Mouse (Mus musculus) midbrain, embryonic 14.5 days (tissue): Measurements from ENCODE around the gene Sirt6. TPM values are rescaled to one million over a fixed set of nuclear protein-coding genes. Genes with fewer than 3 reads are reported as not detected.

Experiments
- ATAC-seq: fragments of 200-750 bp; cut with Nextera tagmentation; 2 replicates; pipeline ENCODE4 v1.8.0; 2017; ENCODE audit warnings: moderate number of reproducible peaks, moderate library complexity; ENCODE audit not compliant: low FRiP score, low TSS enrichment
- DNase-seq: peaks from one replicate; pipeline ENCODE4 v3.0.0-alpha.2; 2015
- H3K27ac ChIP-seq: fragments of 300-500 bp; sonication (generic); replicated peaks from 2 replicates; pipeline ENCODE4 v1.5.1; 2014; ENCODE audit warnings: mild to moderate bottlenecking, low read depth, low read length, moderate library complexity
- H3K27me3 ChIP-seq: fragments of 300-500 bp; sonication (generic); 2 replicates; pipeline ENCODE4 v1.6.1; 2014; ENCODE audit warnings: low read length, control low read depth, mixed read lengths; ENCODE audit not compliant: control insufficient read depth, insufficient read depth
- H3K36me3 ChIP-seq: fragments of 300-500 bp; sonication (generic); 2 replicates; pipeline ENCODE4 v1.6.1; 2014; ENCODE audit warnings: low read length, control low read depth; ENCODE audit not compliant: control insufficient read depth, insufficient read depth
- H3K4me1 ChIP-seq: fragments of 300-500 bp; sonication (generic); 2 replicates; pipeline ENCODE4 v1.6.1; 2014; ENCODE audit warnings: mild to moderate bottlenecking, antibody characterized with exemption, low read length, control low read depth; ENCODE audit not compliant: control insufficient read depth, insufficient read depth
- H3K4me2 ChIP-seq: fragments of 300-500 bp; sonication (generic); 2 replicates; pipeline ENCODE4 v1.6.1; 2014; ENCODE audit warnings: mild to moderate bottlenecking, low read length, moderate library complexity
- H3K4me3 ChIP-seq: fragments of 300-500 bp; sonication (generic); replicated peaks from 2 replicates; pipeline ENCODE4 v1.5.1; 2014; ENCODE audit warnings: low read depth, low read length
- H3K9ac ChIP-seq: fragments of 300-500 bp; sonication (generic); replicated peaks from 2 replicates; pipeline ENCODE4 v1.6.1; 2014; ENCODE audit warnings: mild to moderate bottlenecking, low read length, moderate library complexity
- H3K9me3 ChIP-seq: fragments of 300-500 bp; sonication (generic); 2 replicates; pipeline ENCODE4 v1.6.1; 2016; ENCODE audit warnings: low read length, control low read depth, mixed read lengths; ENCODE audit not compliant: control insufficient read depth
- WGBS: fragments of 180-500 bp; shearing (Covaris S2); extraction: QIAGEN DNeasy Blood & Tissue Kit; methylation state at CpG from one replicate; pipeline ENCODE4 v1.1.7; 2014; 5-methylcytosine and 5-hydroxymethylcytosine counted together
- polyA plus RNA-seq: library from polyadenylated mRNA; unstranded; fragments of >200 nt; fragmentation: Nextera tagmentation; extraction: Ambion mirVana; gene quantifications from 2 replicates; pipeline ENCODE4 v1.2.1, GENCODE M21; 2014

The Sirt6 gene
- polyA plus RNA-seq, 1 experiment from 2014 or later: 47.7 TPM

DNA sequence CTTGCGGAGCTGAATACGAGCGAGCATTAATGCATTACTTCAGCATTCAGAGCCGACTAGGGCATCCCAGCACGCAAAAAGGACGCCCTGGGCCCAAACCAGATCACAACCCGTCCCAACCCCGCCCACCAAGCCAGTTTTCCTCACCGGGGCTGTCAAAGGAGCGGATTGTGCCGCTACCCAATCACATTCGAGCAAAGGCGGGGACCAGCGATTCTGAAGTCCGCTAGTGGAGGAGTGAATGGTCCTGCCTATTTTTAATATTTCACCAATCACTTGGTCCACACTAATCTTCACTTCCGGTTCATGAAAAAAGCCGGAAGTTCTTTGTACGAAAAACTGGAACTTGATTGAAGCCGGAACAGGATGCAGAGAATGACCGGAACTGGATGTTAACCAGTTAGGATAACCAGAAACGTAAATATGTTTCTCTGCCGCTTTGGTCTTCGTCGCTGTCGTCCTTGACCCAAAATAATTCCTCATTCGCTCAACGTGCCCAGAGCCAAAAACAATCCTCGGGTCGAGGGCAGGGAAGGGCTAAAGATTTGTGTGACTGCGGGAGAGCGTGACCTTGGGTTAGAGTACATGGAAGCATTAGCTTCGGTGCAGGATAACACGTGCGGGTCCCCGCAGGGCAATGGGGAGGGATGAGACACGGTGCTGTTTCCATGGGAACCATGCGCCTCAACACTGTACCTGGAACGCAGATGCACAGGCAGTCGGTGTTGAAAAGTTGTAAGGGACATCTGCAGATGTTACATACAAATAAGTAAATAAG is 21.4 kb downstream of the Sirt6 start, which contains the start of gene BC025920:
Gene BC025920, plus strand, starts transcription at position 297 of the 778 bp plus-strand sequence.
- under 1% methylated on average over 39 of the region's 39 CpGs for WGBS
- no peaks in the 10 kb centered on the region for H3K9me3 ChIP-seq
- H3K27me3 ChIP-seq: peaks cover 6% of the 10 kb centered on the region; the same call in 1 of the 2 replicates
- peak within 1 kb of the TSS; percentile 92 for H3K27ac ChIP-seq
- DNase-seq (peak; percentile 97), ATAC-seq (peak; percentile 89)
- H3K4me3 ChIP-seq: peak within 1 kb of the TSS; percentile 49
- no peaks in the 10 kb centered on the region for H3K36me3 ChIP-seq
- peaks cover 23% of the 10 kb centered on the region for H3K4me1 ChIP-seq
- peak within 1 kb of the TSS; percentile 54 for H3K9ac ChIP-seq
- H3K4me2 ChIP-seq: peak within 1 kb of the TSS; percentile 85

DNA sequence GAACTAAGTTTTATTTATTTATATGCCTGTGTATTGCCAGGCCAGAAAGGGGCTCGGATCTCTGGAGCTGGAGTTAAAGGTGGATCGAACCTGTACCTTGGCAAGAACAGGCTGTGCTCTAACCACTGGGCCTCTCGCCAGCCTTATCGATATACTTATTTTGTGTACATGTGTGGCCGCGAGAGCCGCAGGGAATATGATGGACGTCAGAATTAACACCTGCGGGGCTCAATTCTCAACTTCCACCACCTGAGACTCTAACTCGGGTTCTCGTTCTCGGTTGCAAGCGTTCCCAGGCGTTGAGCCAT is 22.0 kb downstream of the Sirt6 start:
- peaks cover 27% of the 10 kb centered on the region for H3K4me1 ChIP-seq
- ATAC-seq: peak; percentile 4; the same call in 1 of the 2 replicates
- peak overlapping the region; percentile 53 for H3K9ac ChIP-seq
- no peaks in the 10 kb centered on the region for H3K36me3 ChIP-seq
- H3K27ac ChIP-seq: peak overlapping the region; percentile 92
- peak overlapping the region; percentile 49 for H3K4me3 ChIP-seq
- 3% methylated on average over 14 of the region's 14 CpGs for WGBS
- no peak for DNase-seq
- peaks cover 6% of the 10 kb centered on the region; the same call in 1 of the 2 replicates for H3K27me3 ChIP-seq
- H3K9me3 ChIP-seq: no peaks in the 10 kb centered on the region
- H3K4me2 ChIP-seq: peak overlapping the region; percentile 71

DNA sequence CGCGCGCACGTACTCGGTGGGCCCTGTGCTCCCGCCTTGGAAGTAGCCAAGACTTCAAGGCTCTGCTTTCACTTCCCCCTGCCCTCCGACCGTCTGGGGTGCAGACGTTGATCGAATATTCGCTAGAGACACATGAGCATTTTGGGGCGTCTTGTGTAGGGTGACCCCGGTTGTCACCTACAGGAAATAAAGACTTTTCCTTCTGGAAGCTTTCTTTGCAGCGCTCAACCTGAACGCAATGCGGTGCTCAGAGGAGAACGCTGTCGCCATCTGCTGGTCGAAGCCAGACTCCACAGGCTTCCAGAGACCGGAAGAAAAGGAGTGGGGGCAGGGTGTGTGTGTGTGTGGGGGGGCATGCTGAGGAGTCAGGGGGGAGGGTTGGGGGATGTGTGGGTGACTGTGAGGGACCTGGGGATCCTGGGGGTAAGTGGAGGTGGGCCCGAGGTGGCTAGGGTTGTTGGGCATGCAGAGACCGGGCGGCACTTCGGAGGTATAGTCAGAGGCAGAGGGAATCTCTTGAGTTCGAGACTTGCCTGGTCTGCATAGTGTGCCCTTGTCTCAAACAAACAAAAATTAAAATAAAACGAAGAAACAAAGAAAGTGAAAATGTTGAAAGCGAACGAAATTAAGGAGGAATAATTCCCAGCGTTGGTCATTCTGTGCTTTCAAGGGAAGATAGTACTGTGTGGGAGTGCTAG is 22.5 kb downstream of the Sirt6 start:
- DNase-seq: peak; percentile 96
- ATAC-seq: peak; percentile 19
- Histone ChIP-seq H3K4me2 (peak overlapping the region; percentile 71), H3K4me3 (peak overlapping the region; percentile 49), H3K9me3 (no peaks in the 10 kb centered on the region), H3K4me1 (peaks cover 28% of the 10 kb centered on the region), H3K36me3 (no peaks in the 10 kb centered on the region), H3K27me3 (peaks cover 6% of the 10 kb centered on the region; the same call in 1 of the 2 replicates), H3K9ac (peak overlapping the region; percentile 53), H3K27ac (peak overlapping the region; percentile 92)
- 20% methylated on average over 29 of the region's 29 CpGs for WGBS

DNA sequence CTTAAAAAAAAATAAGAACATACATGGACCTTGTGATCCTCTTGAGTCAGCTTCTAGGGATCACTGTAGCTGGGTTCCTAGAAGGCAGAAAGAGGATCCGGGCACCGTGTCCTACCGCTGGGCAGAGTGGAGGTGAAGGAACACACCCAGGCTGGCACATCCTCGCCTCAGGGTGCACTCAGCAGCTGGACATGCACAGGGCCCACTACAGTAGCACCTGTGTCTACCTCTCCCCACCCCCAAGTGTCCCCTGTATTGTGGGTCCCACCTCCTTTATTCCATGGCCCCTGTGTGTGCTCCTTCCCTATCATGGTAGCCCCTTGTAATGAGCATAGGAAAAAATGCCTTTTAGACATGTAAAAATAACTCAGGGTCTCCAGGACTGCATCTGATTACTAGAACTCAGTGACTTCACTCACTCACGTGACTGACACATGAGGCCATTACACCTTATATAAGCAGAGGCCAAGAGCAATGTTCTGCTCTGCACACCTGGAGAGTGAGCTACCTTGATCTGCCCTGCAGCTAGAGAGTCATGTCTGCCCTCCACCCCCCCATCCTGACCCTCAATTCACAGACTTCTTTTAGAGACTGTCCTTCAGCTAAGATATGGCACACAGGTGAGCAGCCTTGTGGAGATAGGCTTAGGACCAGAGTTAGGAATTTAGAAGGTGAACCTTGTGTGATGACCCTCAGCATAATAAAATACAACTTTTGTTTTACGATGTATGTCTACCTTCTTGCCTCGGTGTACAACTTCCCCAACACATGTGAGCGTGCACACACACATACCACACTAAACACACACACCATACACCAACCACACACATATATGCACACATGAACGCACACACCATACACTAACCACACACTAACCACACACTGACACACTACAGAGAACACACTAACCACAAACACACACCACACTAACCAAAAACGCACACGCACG is 23.3 kb downstream of the Sirt6 start:
- DNase-seq: no peak
- Histone ChIP-seq H3K9me3 (no peaks in the 10 kb centered on the region), H3K27me3 (peaks cover 6% of the 10 kb centered on the region; the same call in 1 of the 2 replicates), H3K27ac (no peak overlapping the region), H3K4me3 (no peak overlapping the region), H3K4me1 (peaks cover 28% of the 10 kb centered on the region), H3K4me2 (peak overlapping the region; percentile 71), H3K36me3 (no peaks in the 10 kb centered on the region), H3K9ac (no peak overlapping the region)
- no peak for ATAC-seq
- 78% methylated on average over 12 of the region's 12 CpGs for WGBS

DNA sequence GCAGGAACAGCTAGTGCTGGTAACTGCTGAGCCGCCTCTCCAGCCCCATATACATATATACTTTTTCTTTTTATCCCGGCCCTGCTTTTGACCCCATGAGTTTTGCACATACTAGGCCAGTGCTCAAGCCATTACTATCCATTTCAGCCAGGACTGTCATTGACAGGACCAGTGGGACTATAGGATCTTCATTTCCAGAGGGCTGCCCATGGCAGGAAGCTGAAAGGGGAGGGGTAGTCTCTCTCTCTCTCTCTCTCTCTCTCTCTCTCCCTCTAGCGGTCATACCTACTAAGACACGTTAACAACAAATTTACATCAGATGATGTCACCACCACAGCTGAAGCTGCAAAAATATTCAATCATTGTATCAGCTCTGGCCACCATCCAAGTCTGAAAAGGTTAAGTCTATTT is 24.9 kb downstream of the Sirt6 start:
- ATAC-seq: no peak
- no peaks in the 10 kb centered on the region for H3K36me3 ChIP-seq
- H3K4me3 ChIP-seq: no peak overlapping the region
- peaks cover 6% of the 10 kb centered on the region; the same call in 1 of the 2 replicates for H3K27me3 ChIP-seq
- H3K4me2 ChIP-seq: no peak overlapping the region
- H3K9ac ChIP-seq: no peak overlapping the region
- H3K27ac ChIP-seq: 0 out of 2 replicates have a peak overlapping the region, but pooled peaks have one; percentile 6
- DNase-seq: peak; percentile 83
- WGBS: 21% methylated on average over 4 of the region's 4 CpGs
- no peaks in the 10 kb centered on the region for H3K9me3 ChIP-seq
- peaks cover 28% of the 10 kb centered on the region for H3K4me1 ChIP-seq

DNA sequence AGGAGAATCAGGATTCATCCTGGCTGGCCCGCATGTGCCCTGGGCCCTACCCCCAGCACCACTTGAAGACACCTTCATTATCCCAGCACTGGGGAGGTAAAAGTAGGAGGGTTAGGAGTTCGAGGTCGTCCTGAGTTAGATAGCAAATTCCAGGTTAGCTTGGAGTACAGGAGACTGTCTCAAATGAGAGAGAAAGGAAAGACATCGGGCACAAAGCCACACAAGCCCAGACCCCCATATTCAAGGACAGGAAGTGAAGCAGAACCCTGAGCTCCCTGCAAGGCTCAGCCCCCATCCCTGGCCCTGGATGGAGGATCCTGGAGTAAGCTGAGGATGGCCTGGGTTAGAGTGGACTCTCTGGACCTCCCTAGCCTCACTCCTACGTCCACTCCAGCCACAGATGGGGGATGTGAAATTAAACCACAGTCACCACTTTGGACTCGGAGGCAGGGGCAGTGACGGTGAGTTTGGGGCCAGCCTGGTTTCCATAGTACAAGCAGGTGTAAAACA is 26.1 kb downstream of the Sirt6 start:
- DNase-seq (no peak), ATAC-seq (no peak)
- Histone ChIP-seq H3K4me1 (peaks cover 33% of the 10 kb centered on the region), H3K4me2 (peak overlapping the region; percentile 54), H3K36me3 (no peaks in the 10 kb centered on the region), H3K4me3 (no peak overlapping the region), H3K9ac (no peak overlapping the region), H3K9me3 (no peaks in the 10 kb centered on the region), H3K27ac (no peak overlapping the region), H3K27me3 (peaks cover 10% of the 10 kb centered on the region; the same call in 1 of the 2 replicates)
- WGBS: 12% methylated on average over 7 of the region's 7 CpGs

DNA sequence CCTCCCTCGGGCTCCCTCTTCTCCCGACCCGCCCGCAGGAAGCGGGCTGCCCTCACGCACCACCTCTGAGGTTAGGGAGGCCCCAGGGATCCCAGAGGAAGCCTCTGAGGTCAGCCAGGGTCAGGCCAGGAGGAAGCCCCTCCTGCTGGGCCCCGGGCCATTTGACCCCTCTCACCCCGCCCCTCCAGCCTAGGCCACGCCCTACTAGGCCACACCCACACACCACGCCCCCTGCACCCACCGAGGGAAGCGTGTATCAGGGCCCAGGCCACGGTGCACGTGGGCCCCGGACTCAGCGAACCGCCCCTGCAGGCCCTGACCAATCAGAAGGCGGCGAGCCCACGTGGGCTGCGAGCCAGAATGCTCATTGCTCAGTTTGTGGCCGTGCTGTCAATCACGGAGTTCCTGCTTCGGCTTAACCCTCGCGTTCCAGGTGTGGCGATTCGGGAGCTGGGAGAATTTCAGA is 26.8 kb downstream of the Sirt6 start, which contains the start of gene Tle6:
Gene Tle6, minus strand, starts transcription at position 336 of the 466 bp plus-strand sequence.
- H3K4me1 ChIP-seq: peaks cover 39% of the 10 kb centered on the region
- 0 out of 2 replicates have a peak within 1 kb of the TSS, but pooled peaks have one; percentile 8 for H3K4me3 ChIP-seq
- peak; percentile 99 for DNase-seq
- peak within 1 kb of the TSS; percentile 54 for H3K4me2 ChIP-seq
- H3K9me3 ChIP-seq: no peaks in the 10 kb centered on the region
- H3K9ac ChIP-seq: no peak within 1 kb of the TSS
- no peaks in the 10 kb centered on the region for H3K36me3 ChIP-seq
- H3K27me3 ChIP-seq: peaks cover 10% of the 10 kb centered on the region; the same call in 1 of the 2 replicates
- WGBS: under 1% methylated on average over 28 of the region's 28 CpGs
- ATAC-seq: peak; percentile 82
- H3K27ac ChIP-seq: no peak within 1 kb of the TSS

DNA sequence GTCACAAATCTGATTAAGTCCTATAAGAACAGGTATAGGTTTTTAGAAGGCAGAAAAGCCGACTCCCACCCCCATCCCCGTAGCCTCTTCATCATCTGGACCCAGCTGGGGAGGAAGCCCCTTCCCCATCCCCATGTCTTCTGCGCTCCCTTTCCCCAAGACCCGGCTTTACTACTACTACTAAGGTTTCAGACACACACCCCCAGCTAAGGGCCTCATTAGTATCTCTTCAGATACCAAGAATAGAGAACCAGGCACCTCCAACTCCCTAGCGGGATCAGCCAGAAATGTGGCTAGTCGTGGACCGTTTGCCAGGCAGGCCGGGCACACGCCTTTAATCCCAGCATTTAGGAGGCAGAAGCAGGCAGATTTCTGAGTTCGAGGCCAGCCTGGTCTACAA is 27.5 kb downstream of the Sirt6 start:
- peaks cover 14% of the 10 kb centered on the region; the same call in 1 of the 2 replicates for H3K27me3 ChIP-seq
- WGBS: 52% methylated on average over 10 of the region's 10 CpGs
- H3K9me3 ChIP-seq: no peaks in the 10 kb centered on the region
- H3K9ac ChIP-seq: no peak overlapping the region
- peaks cover 39% of the 10 kb centered on the region for H3K4me1 ChIP-seq
- DNase-seq: no peak
- H3K27ac ChIP-seq: no peak overlapping the region
- H3K4me2 ChIP-seq: no peak overlapping the region
- H3K36me3 ChIP-seq: no peaks in the 10 kb centered on the region
- no peak for ATAC-seq
- H3K4me3 ChIP-seq: no peak overlapping the region
